ENCODE assay signal across 10 mouse cellular contexts in the genomic region with DNA sequence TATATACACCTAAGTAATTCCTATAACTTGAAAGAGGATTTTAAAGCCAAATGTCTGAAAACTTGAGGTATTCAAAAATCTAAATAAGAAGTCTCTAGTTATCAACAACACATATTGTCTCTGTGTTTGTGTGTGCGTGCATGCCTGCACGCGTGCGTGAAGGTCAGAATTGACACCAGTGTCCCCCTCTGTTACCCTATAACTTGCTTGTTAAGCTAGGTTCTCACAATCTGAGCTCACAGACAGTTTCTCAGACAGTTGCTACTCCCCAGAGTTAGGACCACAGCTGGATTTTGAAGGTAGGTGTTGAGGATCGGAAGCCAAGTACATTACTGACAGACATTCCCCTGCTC.
A peak's percentile ranks its signal among the peaks of the same experiment; 100 is the strongest.
DNase-seq lines count a peak whose midpoint lies in the region; ATAC-seq and TF ChIP-seq lines count a peak whose summit lies in the region.
"Had no signal": no experiment of that assay in that cellular context is flagged by ENCODE, and none has a peak within 500 bp of the region (broad histone marks: within the 10 kb centered on the region; RNA-seq: fewer than 3 reads in every experiment).

No protein-coding gene starts in this region.

- H3K4me3 ChIP-seq in heart, embryonic 15.5 days, result no peak overlapping the region
- no peak overlapping the region for H3K4me3 ChIP-seq in lung, embryonic 14.5 days (ENCODE audit: low read depth, low read length)
- H3K4me3 ChIP-seq in lung, adult 2 months (replicated peaks; ENCODE audit: extremely low read depth, low read depth, low read length), result no peak overlapping the region
- peak overlapping the region; percentile 51 for H3K4me3 ChIP-seq in brown adipose tissue, adult 24 weeks (ENCODE audit: insufficient read depth, low read depth, low read length)
- no peak overlapping the region; the same call in 1 of the 2 replicates for H3K4me3 ChIP-seq in liver, embryonic 13.5 days (replicated peaks)
- no peak overlapping the region for H3K4me3 ChIP-seq in forebrain, embryonic 15.5 days

- peak overlapping the region; percentile 51 for H3K27ac ChIP-seq in heart, embryonic 15.5 days
- H3K27ac ChIP-seq in lung, embryonic 14.5 days (ENCODE audit: low read depth), result peak overlapping the region; percentile 70; the same call in 1 of the 2 replicates
- H3K27ac ChIP-seq in brown adipose tissue, adult 24 weeks (replicated peaks; ENCODE audit: low read depth, low read length), result peak overlapping the region; percentile 80
- H3K27ac ChIP-seq in liver, embryonic 13.5 days, result peak overlapping the region; percentile 37; the same call in 1 of the 2 replicates
- H3K27ac ChIP-seq in forebrain, embryonic 15.5 days (replicated peaks), result no peak overlapping the region

- no peak for DNase-seq in heart, adult 8-10 months (ENCODE audit: low spot score)
- no peak for DNase-seq in lung, embryonic 14.5 days
- DNase-seq in lung, adult 2 months, result no peak
- DNase-seq in liver, embryonic 13.5 days, result no peak
- DNase-seq in right cerebral cortex, postnatal 36 days (ENCODE audit: low spot score in 2 of 2), result no peak
- DNase-seq: gastrocnemius, postnatal 36 days had no signal

- H3K4me2 ChIP-seq in heart, embryonic 15.5 days, result 0 out of 2 replicates have a peak overlapping the region, but pooled peaks have one; percentile 16
- peak overlapping the region; percentile 23 for H3K4me2 ChIP-seq in lung, embryonic 14.5 days
- peak overlapping the region; percentile 35 for H3K4me2 ChIP-seq in liver, embryonic 13.5 days
- no peak overlapping the region for H3K4me2 ChIP-seq in forebrain, embryonic 15.5 days (replicated peaks)

- no peaks in the 10 kb centered on the region for H3K27me3 ChIP-seq in heart, embryonic 15.5 days
- H3K27me3 ChIP-seq in lung, embryonic 14.5 days (ENCODE audit: insufficient read depth, low read length), result no peaks in the 10 kb centered on the region
- no peaks in the 10 kb centered on the region for H3K27me3 ChIP-seq in liver, embryonic 13.5 days
- H3K27me3 ChIP-seq in forebrain, embryonic 15.5 days, result no peaks in the 10 kb centered on the region
- H3K27me3 ChIP-seq: CH12.LX had no signal

- no peak overlapping the region for H3K9ac ChIP-seq in heart, embryonic 15.5 days
- H3K9ac ChIP-seq in lung, embryonic 14.5 days, result no peak overlapping the region
- no peak overlapping the region for H3K9ac ChIP-seq in liver, embryonic 13.5 days
- H3K9ac ChIP-seq in forebrain, embryonic 15.5 days (replicated peaks), result no peak overlapping the region

- WGBS in heart, embryonic 15.5 days, result 69% methylated on average over 5 of the region's 5 CpGs
- WGBS in lung, embryonic 14.5 days, result 60% methylated on average over 5 of the region's 5 CpGs
- 52% methylated on average over 5 of the region's 5 CpGs for WGBS in lung, adult 2 months
- 40% methylated on average over 5 of the region's 5 CpGs for WGBS in liver, embryonic 13.5 days (ENCODE audit: insufficient replicate concordance)
- WGBS in forebrain, embryonic 15.5 days, result 96% methylated on average over 5 of the region's 5 CpGs

- H3K9me3 ChIP-seq in heart, embryonic 15.5 days (replicated peaks), result no peaks in the 10 kb centered on the region
- no peaks in the 10 kb centered on the region for H3K9me3 ChIP-seq in lung, embryonic 14.5 days (ENCODE audit: low read depth, low read length)
- H3K9me3 ChIP-seq in liver, embryonic 13.5 days (replicated peaks), result no peaks in the 10 kb centered on the region
- no peaks in the 10 kb centered on the region for H3K9me3 ChIP-seq in forebrain, embryonic 15.5 days

- H3K4me1 ChIP-seq in heart, embryonic 15.5 days (replicated peaks), result no peaks in the 10 kb centered on the region
- H3K4me1 ChIP-seq in lung, embryonic 14.5 days (ENCODE audit: insufficient read depth), result no peaks in the 10 kb centered on the region
- no peaks in the 10 kb centered on the region for H3K4me1 ChIP-seq in lung, adult 2 months (ENCODE audit: control insufficient read depth, insufficient read depth, low read length)
- H3K4me1 ChIP-seq in brown adipose tissue, adult 24 weeks (ENCODE audit: control insufficient read depth, insufficient read depth, insufficient read length, low read length), result no peaks in the 10 kb centered on the region
- peaks cover 3% of the 10 kb centered on the region; the same call in 1 of the 2 replicates for H3K4me1 ChIP-seq in liver, embryonic 13.5 days (replicated peaks)
- H3K4me1 ChIP-seq in forebrain, embryonic 15.5 days, result no peaks in the 10 kb centered on the region

- TF ChIP-seq POLR2A in lung, adult 2 months (IDR thresholded peaks at IDR 0.05; ENCODE audit: borderline replicate concordance, extremely low read depth, low read depth, low read length), result no peak

- H3K36me3 ChIP-seq in heart, embryonic 15.5 days, result peaks cover 1% of the 10 kb centered on the region; the same call in 1 of the 2 replicates
- H3K36me3 ChIP-seq in lung, embryonic 14.5 days (ENCODE audit: insufficient read depth), result peaks cover 10% of the 10 kb centered on the region; the same call in 1 of the 2 replicates
- peaks cover 15% of the 10 kb centered on the region for H3K36me3 ChIP-seq in liver, embryonic 13.5 days
- peaks cover 7% of the 10 kb centered on the region; the same call in 1 of the 2 replicates for H3K36me3 ChIP-seq in forebrain, embryonic 15.5 days

- ATAC-seq in heart, embryonic 15.5 days (replicated peaks; ENCODE audit: insufficient number of reproducible peaks, insufficient read depth, low FRiP score, low read depth), result no peak
- peak; percentile 59; the same call in 1 of the 2 replicates for ATAC-seq in lung, embryonic 14.5 days (ENCODE audit: insufficient read depth)
- ATAC-seq in liver, embryonic 13.5 days (ENCODE audit: low read depth), result no peak
- no peak for ATAC-seq in forebrain, embryonic 15.5 days (replicated peaks)

- TF ChIP-seq CTCF in lung, embryonic 14.5 days (IDR thresholded peaks at IDR 0.05; ENCODE audit: low read depth), result no peak
- TF ChIP-seq CTCF in lung, adult 2 months (IDR thresholded peaks at IDR 0.05; ENCODE audit: insufficient read depth, low read length), result no peak
